Mouse (Mus musculus) heart, postnatal 4 days (tissue): Measurements from ENCODE around the gene Ciao2b. TPM values are rescaled to one million over a fixed set of nuclear protein-coding genes. Genes with fewer than 3 reads are reported as not detected.
"Not testable (repeated sequence)": the region's sequence is repeated elsewhere in the genome, so short reads cannot be mapped to it uniquely, and the experiment has no call there.

Source experiments
- DNase-seq: peaks from one replicate; pipeline ENCODE4 v3.0.0; 2021
- total RNA-seq, 2 experiments: library from RNA; stranded (reverse); gene quantifications; 2 replicates each; pipeline ENCODE4 v1.2.3; 2021

The Ciao2b gene
- 10 to 100 TPM; 82.2 to 85.4 TPM for total RNA-seq

DNA sequence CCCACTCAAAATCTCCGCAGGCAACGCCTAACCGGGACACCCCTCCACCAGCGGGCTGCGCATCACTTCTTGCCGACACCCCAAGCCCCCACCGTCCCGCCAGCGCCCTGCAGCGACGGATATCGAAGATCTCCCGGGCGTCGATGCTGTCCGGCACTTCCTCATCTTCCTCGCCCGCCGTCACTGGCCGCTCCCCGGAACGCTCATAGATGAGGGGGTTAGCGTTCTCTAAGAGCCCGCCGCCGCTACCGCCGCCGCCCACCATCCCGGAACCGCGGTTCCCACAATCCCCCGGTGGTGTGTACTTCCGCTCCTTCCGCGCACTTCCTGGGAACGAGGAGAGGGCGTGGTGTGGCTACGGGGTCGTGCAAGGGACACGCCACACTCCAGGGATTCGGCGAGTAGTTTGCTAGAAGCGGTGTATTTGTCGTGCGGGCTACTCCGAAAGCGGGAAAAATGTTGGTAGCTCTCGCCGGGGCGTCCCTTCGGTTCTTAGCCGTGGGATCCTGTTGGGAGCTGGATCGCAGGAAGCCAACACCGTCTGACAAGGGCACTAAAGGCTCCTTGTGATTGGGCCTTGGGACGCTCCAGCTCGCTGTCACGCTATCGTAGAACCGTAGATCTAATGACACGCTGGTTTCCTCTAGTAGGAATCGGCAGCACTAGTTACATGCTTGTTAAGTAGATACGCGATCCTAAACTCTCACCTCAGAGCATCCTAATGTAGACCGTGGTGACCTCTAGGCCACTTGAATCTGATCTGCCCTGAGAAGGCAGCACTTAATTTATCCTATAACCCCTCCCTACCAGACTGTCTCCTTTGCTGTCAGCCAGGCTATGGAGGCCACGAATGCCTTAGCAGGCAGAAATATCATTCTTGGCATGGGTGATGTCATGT is at the start of gene Ciao2b:
TSS of gene Ciao2b (minus strand) at position 540 of the 898 bp plus-strand sequence.
- DNase-seq, result peak; percentile 89

DNA sequence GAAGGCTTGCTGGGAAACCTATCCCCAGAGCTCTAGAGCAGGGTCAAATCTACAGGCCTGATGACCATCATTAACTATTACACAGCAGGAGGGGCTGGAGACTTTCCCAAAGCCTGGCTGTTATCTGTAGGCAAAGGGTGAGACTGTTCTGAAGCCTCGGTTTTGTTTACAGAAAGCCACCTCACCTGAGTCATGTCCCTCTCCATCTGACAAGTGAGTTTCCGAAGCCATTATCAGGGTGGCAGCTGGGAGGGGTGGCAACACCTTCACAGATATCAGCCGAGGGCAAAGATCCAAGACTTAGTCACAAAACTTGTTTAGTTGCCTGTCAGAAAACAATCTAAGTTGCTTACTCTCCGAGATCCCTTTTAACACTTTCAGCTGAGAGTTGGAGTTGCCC is 46.7 kb upstream of the Ciao2b start:
- DNase-seq, result no peak

DNA sequence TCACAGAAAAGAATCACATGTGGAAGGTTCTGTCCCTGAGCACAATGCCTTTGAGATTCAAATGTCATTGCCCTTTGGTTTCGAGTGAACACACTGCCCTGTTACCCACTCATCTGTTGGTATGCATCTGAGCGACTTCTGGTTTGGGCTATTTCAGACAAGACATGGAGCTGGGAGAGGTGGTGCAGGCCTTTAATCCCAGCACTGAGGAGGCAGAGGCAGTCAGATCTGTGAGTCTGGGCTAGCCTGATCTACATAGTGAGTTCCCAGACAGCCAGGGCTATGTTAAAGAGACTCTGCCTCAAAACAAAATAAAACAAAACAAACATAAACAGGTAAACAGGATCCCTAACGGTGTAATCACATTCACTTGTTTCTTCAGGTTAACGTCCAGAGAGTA is 13.8 kb upstream of the Ciao2b start:
- no peak for DNase-seq

DNA sequence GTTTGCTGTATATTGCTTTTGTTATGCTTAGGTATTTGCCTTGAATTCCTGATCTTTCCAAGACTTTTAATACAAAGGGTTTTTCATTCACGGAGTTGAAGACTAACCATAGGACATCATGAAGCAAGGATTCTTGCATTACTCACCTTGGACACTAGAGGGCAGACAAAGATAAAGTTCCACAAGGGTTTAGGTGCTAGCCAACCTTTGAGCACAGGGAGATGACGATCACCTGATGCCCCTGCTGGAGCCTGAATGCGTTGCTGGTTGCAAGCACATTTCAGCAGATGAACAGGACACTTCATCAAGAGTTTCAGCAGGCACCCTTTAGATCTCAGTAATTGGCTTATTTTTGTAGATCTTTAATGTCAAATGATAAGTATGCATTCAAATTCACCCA is 13.2 kb upstream of the Ciao2b start:
- peak; percentile 83 for DNase-seq

DNA sequence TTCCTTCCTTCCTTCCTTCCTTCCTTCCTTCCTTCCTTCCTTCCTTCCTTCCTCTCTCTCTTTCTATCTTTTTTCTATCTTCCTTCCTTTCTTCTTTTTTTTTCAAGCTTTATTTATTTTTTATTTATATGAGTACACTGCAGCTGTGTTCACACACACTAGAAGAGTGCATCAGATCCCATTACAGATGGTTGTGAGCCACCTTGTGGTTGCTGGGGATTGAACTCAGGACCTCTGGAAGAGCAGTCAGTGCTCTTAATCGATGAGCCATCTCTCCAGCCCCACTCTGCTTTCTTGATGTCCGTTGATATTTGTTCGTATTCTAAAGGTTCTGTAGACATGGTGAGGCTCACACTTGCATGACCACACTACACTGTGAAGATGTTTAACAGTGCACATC is 2.4 kb upstream of the Ciao2b start:
- DNase-seq, result not testable (repeated sequence)

DNA sequence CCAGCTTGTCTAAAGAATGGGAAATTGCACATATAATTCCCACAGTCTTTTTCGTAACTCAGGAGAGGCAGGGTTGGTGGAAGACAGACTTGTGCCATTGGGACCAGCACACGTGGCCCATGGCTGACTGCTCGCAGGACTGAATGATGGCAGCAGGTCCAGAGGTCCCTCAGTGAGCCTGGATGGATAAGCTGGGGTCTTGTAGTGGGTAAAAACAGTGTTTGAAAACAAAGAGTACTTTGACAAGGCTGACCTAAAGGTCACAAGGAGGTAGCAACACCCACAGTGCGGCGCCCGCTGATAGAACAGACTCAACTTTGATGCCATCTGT is 524 bp upstream of the Ciao2b start:
- DNase-seq, result no peak

DNA sequence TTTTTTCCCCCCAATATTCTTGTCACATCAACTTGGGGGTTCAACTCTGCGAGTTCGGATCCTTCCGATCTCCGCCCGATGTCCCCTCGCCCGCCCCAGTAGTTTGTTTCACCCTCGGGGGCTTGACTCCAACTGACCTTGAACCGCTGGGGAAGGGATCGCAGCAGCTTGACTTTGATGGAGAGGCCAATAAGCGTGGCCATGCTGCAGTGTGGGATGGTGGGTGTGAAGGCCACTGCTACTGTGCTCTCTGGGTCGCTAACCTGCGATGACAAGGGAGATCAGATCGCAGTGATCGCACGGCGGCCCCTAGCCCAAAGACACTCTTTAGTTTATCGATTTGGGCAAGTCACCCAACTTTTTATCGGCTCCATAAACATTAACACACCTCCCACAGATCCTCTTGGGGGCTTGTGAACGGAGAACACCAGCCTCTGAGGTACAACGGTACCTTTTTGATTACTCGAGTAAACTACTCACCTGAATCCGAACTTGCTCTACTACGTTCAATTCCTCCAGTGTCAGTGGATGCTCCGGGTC is 864 bp downstream of the Ciao2b start:
- no peak for DNase-seq

DNA sequence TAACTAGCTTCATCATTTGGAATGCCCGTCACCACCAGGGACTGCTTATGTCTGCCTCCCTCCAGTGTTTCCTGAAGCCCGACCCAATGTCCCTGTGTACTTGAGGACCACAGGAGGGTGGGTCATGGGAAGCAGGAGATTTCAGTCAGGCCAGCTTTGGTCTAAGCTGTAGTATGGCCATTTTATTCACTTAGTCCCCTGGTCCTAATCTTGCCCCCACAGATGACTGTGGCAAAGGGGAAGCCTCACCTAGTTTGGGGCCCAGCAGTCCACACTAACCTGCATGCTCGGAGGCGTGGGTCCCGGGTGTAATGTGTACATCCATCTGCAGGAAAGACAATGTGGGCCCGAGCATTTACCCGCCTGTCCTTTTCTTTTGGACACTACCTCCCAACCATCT is 1.5 kb downstream of the Ciao2b start:
- DNase-seq, result no peak

DNA sequence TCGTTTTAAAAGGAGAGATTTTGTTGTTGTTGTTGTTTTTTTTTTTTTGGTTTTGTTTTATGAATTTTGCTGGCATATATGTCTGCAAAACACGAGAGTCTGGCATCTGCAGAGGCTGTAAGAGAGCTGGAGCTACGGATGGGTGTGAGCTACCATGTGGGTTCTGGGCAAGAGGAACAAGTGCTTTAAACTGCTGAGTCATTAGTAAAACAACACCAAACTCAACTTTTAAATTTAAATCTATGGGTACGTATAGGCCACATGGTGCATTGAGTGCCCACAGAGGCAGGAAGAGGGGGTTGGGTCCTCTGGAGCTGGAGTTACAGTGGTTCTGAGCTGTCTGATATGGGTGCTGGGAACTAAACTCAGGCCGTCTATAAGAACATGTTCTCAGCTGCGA is 3.8 kb downstream of the Ciao2b start:
- no peak for DNase-seq

DNA sequence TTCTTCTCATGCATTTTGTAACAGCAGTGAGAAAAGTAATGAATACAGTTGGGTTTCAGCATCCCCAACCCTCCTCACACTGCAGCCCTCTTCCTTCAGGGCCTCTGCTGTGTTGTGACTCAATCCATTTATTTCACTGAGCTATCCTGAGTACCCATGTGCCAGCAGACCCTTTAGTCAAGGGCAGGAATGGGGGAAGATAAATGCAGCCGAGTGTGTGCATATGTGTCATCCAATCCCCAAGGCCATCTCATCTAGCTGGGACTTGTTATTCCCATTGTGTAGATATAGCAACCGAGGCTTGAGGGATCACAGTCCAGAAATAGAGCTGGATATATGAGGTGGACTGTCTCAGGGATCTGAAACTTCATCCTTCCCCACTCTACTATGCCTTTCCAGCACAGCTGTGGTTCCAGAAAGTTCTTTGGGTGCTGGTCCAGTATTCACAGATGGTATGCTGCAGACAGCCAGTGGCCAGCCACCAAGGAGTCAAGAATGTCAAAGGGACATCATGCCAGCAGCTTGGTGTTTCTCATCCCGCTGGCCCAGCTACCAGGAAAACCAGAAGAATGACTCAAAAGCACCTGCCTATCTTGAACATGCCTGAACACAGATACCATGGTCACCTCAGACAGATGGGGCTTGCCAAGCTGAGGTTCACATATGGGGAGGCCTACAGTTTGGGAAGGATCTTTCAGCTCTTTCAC is 6.6 kb downstream of the Ciao2b start:
- DNase-seq, result no peak

DNA sequence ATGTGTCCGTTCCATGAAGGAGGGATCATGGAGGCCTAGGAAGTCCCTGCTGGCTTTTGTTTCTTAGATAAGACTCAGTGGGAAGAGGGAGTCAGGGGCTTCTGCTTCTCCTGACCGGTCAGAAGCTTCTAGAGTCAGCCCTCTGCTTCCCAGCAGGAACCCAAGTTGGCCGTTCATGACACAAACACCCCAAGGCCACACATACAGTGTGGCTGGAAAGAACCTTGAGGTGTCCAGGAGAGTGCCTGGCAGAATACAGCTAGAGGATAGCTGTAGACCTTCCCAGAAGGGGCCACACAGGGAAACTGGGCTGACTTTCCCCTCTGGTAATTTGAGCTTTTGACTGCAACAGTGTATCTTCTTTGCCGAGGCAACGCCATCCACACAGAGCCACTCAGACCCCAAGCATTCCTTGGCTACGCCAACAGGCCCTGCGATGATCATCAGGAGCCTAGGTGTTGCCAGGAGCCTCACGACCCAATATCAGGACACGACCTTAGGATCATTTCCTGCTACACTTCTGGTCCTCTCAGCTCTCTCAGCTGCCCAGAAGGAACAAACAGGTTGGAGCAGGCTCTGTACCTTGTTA is 8.5 kb downstream of the Ciao2b start:
- DNase-seq, result peak; percentile 54

DNA sequence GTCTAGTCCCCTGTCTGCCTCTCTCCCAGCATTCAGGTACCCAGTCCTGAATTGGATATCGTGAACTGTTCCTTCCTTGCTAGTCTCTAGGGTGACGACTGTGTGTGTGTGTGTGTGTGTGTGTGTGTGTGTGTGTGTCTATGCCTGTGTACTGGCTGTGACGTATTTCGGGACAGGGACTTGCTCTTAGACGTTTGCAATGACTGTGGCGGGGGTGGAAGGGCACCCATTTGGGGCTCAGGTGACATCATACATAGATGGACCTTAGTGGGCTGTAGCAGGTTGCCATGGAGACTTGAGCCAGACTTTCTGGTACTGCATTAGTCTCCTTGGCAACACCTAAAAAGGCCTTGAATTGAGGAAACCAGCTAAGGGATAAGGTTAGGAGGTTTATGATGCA is 9.3 kb downstream of the Ciao2b start:
- DNase-seq, result peak; percentile 8

DNA sequence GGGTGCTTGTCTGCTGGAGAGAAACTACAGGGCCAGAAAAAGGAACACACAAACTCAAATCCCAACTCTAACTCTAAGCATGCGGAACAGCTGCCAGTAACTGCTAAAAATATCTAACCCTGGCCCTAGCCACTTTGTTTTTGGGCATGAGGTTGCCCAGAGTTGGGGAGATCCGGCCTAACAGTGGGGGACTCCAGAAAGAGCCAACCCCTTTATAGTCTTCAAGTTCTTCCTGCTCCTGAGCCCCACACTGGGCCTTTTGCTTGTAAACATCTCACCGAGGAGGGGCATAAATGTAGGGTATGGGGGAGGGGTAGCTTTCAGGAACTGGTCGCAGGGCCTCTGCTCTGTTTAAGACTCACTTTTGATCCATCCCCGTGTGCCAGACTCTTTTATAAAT is 9.8 kb downstream of the Ciao2b start:
- peak; percentile 25 for DNase-seq

DNA sequence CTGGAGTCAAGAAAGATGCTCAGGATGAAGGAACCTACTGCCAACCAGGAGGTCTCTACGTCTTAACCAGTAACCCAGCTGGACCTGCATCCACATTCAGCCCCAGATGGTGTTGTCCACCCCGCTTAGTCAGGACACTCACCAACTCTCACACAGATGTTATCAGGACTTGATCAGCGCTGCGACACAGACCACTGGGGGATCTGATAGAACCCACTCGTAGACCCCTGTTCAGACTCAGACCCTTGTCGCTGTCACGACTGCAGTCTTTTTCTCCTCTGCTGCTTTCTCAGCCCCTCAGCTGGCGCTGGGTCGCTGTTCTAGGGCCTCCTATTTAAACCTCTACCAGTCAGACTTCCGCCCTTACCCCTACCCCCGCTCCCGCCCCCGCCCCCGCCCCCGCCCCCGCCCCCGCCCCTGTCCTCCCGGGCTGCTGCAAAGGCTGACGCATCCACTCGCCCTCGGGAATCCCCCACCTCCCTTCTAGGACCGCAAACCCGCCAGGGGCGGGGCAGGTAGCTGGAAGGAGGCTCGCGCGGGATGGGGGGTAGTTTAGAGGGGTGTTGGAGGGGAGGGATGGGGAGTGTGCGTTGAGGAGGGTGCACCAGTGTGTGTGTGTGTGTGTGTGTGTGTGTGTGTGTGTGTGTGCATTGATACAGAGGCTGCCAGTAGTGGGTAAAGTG is 10.6 kb downstream of the Ciao2b start, which contains the start of gene Rrad:
TSS of gene Rrad (minus strand) at position 347 of the 683 bp plus-strand sequence.
- peak; percentile 81 for DNase-seq

DNA sequence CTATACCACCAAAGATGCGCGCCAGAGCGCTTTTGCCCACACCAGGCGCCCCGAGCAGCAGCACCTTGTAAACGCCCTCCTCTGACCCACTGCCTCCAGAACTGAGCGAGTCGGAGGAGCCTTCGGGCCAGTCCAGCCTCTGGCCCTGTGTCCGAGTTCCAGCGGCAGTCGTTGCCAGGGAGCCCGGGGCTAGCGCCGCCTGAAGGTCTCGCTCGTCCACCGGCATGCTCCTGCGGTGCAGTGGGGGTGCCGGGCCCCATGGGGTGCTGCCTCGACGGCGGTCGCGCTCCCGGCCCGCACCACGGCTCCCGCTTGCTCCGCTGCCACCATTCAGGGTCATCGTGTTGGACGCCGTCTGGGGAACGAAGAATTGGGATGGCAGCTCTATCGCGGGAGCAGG is 11.2 kb downstream of the Ciao2b start:
- DNase-seq, result peak; percentile 53

DNA sequence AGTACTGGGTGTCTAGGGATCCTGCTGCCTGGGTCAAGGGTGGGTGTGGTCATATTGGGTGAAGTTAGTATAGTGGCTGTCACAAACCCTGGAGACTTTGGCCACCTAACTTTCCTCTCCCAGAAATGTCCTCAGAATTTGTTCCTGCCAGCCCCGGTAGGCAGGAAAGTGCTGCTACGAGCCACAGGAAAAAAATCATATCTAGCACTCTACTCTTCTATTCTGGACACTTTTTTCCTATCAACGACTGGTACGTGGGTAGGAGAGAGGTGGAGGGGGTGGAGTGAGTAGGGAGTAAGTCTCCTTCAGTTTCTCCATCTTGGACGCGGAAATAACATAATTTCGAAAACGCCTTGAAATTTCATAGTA is 11.7 kb downstream of the Ciao2b start:
- DNase-seq, result no peak

DNA sequence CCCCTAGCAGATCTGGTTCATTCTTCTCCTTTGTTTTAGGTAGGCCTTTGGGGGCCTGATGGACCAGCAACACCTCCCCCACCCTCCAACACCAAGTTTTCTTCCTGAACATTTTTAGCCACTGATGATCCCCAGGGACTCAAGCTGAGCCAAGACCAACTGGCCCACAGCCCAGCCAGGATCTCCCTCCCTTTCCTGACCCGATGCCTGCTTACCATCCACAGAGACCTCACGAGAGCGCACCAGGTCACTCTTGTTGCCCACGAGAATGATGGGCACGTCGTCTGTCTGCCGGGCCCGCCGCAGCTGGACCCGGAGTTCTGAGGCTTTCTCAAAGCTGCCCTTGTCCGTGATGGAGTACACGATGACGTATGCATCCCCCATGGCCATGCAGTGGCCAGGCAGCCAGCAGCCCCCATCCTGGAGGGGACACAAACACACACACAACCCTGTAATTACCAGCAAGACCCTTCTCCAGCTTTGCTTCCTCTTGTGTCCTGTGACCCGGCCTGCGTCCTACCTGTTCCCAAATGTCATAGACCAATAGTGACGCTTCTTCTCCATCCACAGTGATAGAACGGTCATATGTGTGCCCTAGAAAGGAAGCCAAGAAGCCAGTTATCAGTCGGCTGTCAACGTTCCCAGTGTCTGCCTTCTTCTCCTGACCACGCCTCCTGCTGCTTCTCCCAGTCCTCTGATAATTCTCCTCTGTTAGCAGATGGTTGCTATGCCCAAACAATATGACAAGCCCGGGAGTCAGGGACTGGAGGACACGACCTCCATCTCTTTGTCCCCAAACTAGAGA is 12.3 kb downstream of the Ciao2b start:
- peak; percentile 90 for DNase-seq

DNA sequence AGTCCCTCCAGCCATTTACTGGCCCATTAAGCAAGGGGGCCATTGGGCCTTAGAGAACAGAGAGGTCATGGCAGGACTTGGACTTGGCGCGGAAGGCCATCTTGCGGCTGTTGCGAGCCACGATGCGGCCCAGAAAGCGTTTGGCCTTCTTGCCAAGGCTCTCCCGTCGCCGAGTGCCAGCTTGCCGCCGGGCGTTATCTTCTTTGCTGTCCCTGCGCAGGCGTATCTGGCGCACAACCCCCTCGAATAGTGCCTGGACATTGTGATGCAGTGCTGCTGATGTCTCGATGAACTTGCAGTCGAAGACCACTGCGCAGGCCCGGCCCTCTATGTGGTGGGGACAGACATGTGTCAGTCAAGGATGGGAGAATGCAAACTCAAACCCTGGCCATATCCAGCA is 13.4 kb downstream of the Ciao2b start:
- DNase-seq, result peak; percentile 57

DNA sequence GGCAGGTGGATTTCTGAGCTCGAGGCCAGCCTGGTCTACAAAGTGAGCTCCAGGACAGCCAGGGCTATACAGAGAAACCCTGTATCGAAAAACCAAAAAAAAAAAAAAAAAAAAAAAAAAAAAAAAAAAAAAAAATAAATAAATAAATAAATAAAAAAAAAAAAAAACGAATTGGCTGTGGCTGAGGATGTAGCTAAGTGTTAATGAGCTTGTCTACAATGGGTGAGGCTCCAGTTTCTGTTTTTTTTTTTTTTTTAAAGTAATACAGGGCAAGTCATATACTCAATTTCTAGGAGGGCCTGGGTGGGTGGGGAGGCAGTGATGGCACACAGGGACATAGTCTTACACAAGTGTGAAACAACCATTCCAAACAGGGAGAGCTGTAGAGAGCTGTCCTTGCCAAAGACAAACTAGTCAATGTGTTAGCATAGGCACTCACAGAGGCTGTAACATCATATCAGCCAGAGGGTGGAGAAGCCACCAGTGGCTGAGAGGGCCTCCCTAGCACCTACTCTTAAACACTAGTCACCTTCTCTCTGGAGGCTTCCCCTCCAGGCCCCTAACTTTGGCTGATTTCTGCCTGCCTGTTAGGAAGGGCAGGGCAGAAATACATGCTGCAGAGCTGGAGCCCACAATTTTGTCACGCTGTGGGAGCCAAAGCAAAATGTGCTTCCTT is 14.6 kb downstream of the Ciao2b start:
- DNase-seq, result peak; percentile 11

DNA sequence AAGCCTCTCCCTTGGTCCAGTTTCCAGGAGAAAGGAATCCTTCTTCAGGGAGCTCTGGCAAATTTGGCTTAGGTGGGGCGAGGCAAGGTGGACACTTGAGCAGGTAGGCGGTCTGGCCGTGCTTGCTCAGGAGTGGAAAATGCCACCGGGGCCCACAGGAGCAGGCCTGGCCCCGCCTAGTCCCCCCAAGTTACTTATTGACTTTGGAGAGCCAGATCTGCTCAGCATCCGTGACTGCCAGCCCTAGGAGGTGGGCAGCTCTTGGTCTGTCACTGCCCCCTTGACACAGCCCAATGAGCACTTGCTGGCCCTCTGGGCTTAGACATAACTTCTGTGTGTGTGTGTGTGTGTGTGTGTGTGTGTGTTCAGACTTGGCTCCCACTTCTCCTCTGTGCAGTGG is 17.6 kb downstream of the Ciao2b start, which contains the start of gene Cdh16:
TSS of gene Cdh16 (minus strand) at position 236 of the 400 bp plus-strand sequence.
- no peak for DNase-seq

DNA sequence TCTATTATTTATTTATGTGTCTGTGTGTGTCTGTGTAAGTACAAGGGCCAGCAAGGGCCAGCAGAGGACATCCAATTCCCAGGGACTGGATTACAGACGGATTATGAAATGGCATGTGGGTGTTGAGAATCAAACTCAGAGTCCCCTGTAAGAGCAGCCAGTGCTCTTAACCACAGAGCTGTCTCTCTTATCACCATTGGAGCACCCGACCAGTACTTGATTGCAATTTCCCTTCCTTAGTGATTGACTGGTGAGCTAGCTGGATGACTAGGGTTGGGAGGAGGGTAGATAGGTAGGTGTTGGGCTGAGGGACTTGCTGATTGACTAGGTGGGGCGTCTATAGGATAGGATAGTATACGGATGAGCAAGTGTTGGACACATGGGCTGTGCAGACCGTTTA is 21.0 kb downstream of the Ciao2b start:
- no peak for DNase-seq
